Mouse (Mus musculus) liver, embryonic 18 days (tissue): Measurements from ENCODE around the gene Olfr1259. TPM values are rescaled to one million over a fixed set of nuclear protein-coding genes. Genes with fewer than 3 reads are reported as not detected.

Source experiments
- polyA plus RNA-seq: library from polyadenylated mRNA; depleted of rRNA; stranded (reverse); fragments of >200 nt; gene quantifications from 2 replicates; pipeline ENCODE4 v1.2.3, GENCODE M21; 2012; rRNA removed

Gene Olfr1259
- polyA plus RNA-seq = not detected in 2 replicates

GRCm38 (mm10) chr2:89948564-89948963 is at the start of gene Olfr1259:
Gene Olfr1259 (minus strand): TSS chr2:89948664.

DNA sequence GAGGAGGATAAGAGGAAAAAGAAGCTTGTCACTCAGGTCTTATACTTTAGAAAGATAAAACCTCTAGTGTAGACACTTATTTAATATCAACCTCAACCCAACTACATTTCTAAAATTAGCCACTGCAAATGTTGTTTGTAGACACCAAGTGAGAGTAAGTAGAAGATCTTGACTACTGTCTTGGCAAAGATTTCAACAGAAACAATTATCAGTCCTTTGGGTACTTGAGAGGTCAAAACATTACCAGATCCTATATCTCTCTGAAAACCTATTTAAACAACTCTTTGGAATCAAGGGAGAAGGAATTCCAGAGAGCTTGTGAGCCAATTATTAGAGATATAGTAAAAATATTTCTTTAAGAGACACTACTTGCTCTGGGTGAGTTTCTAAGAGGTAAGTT is 42.5 kb upstream of the Olfr1259 start, which contains the start of gene Olfr1261:
Gene Olfr1261 (plus strand): TSS at position 301 of the 400 bp plus-strand sequence.

GRCm38 (mm10) chr2:89974184-89974583 is 25.7 kb upstream of the Olfr1259 start, which contains the start of gene Olfr1260:
Gene Olfr1260 (plus strand): TSS chr2:89974340.

DNA sequence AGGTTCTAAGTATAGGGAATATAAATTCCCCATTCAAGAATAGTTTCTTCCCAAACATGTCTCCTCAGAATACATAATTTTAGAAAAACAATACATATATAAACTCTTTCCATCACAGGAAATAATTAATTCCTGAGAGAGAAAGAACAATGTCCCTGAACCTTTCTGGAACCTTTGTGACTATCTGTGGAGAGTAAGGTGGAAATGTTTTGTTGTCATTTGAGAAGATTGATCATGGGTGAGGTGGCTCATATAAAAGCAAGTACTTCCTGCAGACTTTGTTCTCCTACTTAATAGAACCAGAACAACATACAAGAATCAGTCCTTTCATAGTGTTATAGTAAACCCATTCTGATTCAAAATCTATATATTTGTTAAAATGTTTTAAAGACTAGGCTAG is 21.5 kb downstream of the Olfr1259 start, which contains the start of gene Olfr1258:
Gene Olfr1258 (plus strand): TSS at position 301 of the 400 bp plus-strand sequence.

Other genes with a start within 250 kb of the Olfr1259 start
- gene Olfr1252, start 223.7 kb downstream of the Olfr1259 start, polyA plus RNA-seq = not detected in 2 replicates
- not detected in 2 replicates for gene Olfr1253, start 191.6 kb downstream of the Olfr1259 start, polyA plus RNA-seq
- gene Olfr1254, start 155.0 kb downstream of the Olfr1259 start, polyA plus RNA-seq = not detected in 2 replicates
- gene Olfr1255, start 136.6 kb downstream of the Olfr1259 start, polyA plus RNA-seq = not detected in 2 replicates
- gene Olfr1256, start 107.1 kb downstream of the Olfr1259 start, polyA plus RNA-seq = not detected in 2 replicates
- not detected in 2 replicates for gene Olfr48, start 100.5 kb downstream of the Olfr1259 start, polyA plus RNA-seq
- not detected in 2 replicates for gene Olfr1257, start 70.2 kb downstream of the Olfr1259 start, polyA plus RNA-seq
- not detected in 2 replicates for gene Olfr1258, start 21.4 kb downstream of the Olfr1259 start, polyA plus RNA-seq
- gene Olfr1260, start 25.7 kb upstream of the Olfr1259 start, polyA plus RNA-seq = not detected in 2 replicates
- gene Olfr1261, start 42.6 kb upstream of the Olfr1259 start, polyA plus RNA-seq = not detected in 2 replicates
- gene Olfr1262, start 51.5 kb upstream of the Olfr1259 start, polyA plus RNA-seq = not detected in 2 replicates
- not detected in 2 replicates for gene Olfr1263, start 63.5 kb upstream of the Olfr1259 start, polyA plus RNA-seq
- gene Olfr1264, start 76.9 kb upstream of the Olfr1259 start, polyA plus RNA-seq = not detected in 2 replicates
- gene Olfr1265, start 86.7 kb upstream of the Olfr1259 start, polyA plus RNA-seq = not detected in 2 replicates
- gene Olfr140, start 114.9 kb upstream of the Olfr1259 start, polyA plus RNA-seq = not detected in 2 replicates
- not detected in 2 replicates for gene Olfr1269, start 172.7 kb upstream of the Olfr1259 start, polyA plus RNA-seq
- gene Olfr32, start 193.6 kb upstream of the Olfr1259 start, polyA plus RNA-seq = not detected in 2 replicates
- not detected in 2 replicates for gene Olfr1270, start 204.4 kb upstream of the Olfr1259 start, polyA plus RNA-seq